Mouse (Mus musculus) erythroblast, embryonic 14.5 days (primary cell): Measurements from ENCODE around the gene Mien1. TPM values are rescaled to one million over a fixed set of nuclear protein-coding genes. Genes with fewer than 3 reads are reported as not detected.

Experiments used
- H3K27me3 ChIP-seq: 2 replicates; pipeline ENCODE4 v1.6.1; 2012; ENCODE audit warnings: inconsistent platforms; ENCODE audit not compliant: control insufficient read depth
- H3K36me3 ChIP-seq: 2 replicates; pipeline ENCODE4 v1.6.1; 2012; ENCODE audit warnings: mild to moderate bottlenecking, inconsistent platforms; ENCODE audit not compliant: control insufficient read depth
- H3K4me1 ChIP-seq: 2 replicates; pipeline ENCODE4 v1.6.1; 2012; ENCODE audit warnings: inconsistent platforms; ENCODE audit not compliant: control insufficient read depth
- H3K4me3 ChIP-seq: replicated peaks from 2 replicates; pipeline ENCODE3; 2012; ENCODE audit warnings: moderate library complexity, mild to moderate bottlenecking, inconsistent platforms
- H3K9me3 ChIP-seq: 2 replicates; pipeline ENCODE4 v1.6.1; 2012; ENCODE audit warnings: low read length, inconsistent platforms, mixed read lengths; ENCODE audit not compliant: control insufficient read depth
- GATA1 ChIP-seq: IDR thresholded peaks from 2 replicates; pipeline ENCODE4 v1.6.1; 2012; ENCODE audit warnings: low read length, inconsistent platforms, mixed read lengths
- TAL1 ChIP-seq: IDR thresholded peaks from 3 replicates; pipeline ENCODE4 v1.6.1; 2012; ENCODE audit warnings: low read length, inconsistent platforms, mixed read lengths
- polyA plus RNA-seq: library from polyadenylated mRNA; stranded (reverse); fragments of >175 nt; gene quantifications from 2 replicates; pipeline ENCODE4 v1.2.3, GENCODE M21; 2012

Gene Mien1
- polyA plus RNA-seq, 1 experiment = 4.4 TPM

DNA sequence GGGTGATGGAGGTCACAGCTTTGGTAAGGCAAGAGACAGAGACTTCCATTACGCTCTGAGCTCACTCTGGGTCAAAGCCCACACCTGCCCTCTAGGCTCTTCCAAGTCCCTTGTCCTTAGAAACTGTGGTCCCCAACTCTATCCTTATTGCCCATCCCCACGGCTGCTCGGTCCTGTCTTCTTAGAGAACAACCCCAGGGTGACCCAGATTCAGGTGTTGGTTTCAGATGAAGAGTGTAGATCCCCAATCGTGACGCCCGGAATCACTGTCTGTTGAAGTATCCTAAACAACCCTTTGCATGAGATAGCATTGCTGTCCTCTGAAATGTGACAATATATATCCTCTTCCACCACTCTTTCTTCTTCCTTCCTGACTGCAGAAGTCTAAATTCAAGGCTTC lies 23.5 kb upstream of the Mien1 start:
- TF ChIP-seq GATA1 (no peak), TAL1 (no peak)
- H3K27me3 ChIP-seq = peaks cover 37% of the 10 kb centered on the region
- H3K9me3 ChIP-seq = no peaks in the 10 kb centered on the region
- H3K36me3 ChIP-seq = no peaks in the 10 kb centered on the region
- H3K4me3 ChIP-seq = no peak overlapping the region
- peaks cover 10% of the 10 kb centered on the region for H3K4me1 ChIP-seq

DNA sequence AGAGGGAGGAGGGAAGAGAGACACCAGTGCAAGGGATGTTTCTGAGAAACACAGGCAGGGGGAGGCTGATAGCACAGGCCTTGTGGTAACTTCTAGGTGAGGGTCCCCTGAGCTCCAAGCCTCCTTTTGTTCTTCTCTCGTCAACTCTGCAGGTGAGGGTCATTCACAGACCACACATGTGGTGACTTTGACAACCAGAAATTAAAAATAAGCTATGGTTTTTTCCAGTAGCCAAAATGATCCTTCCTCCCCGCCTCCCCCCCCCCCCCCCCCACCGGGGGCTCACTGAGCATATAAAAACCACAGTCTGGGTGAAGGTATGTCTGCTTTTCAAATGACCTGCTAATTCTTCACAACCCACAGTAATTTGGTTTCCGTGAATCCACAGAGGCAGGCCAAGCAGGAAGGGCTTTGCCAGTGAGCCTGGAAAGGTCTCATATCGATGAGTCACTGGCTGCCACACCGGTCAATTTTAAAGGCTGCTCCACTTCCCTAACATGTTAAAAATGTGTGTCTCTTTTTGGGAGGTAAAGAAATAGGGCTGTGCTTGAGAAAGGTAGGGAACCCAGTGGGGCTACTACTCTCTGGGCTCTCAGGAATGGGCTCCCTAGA lies 22.4 kb upstream of the Mien1 start:
- H3K27me3 ChIP-seq = peaks cover 41% of the 10 kb centered on the region

DNA sequence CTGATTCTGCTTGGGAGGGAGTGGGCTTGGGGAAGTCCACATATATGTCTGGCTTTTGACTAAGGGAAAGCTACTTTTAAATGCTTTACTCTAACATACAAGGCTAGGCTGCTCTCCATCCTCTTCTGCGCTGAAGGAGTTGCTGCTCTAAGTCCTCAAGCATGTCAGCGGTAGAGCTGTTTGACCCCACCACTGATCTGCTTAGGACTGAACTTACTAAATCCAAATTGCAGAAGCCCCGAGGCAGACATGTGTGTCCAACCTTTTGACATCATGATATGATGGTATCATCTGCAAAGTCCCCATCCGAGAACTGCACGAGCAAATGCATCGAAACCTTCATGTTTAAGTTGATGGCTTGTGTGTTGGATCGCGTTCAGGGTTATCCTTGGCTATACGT lies 21.1 kb upstream of the Mien1 start:
- no peak overlapping the region for H3K4me3 ChIP-seq
- peaks cover 2% of the 10 kb centered on the region; the same call in 1 of the 2 replicates for H3K36me3 ChIP-seq
- TF ChIP-seq GATA1 (no peak), TAL1 (no peak)
- peaks cover 13% of the 10 kb centered on the region for H3K4me1 ChIP-seq
- peaks cover 46% of the 10 kb centered on the region for H3K27me3 ChIP-seq
- H3K9me3 ChIP-seq = no peaks in the 10 kb centered on the region

More for the DNA sequence above, 22.4 kb upstream of the Mien1 start:
- Histone ChIP-seq H3K9me3 (no peaks in the 10 kb centered on the region), H3K36me3 (no peaks in the 10 kb centered on the region), H3K4me3 (no peak overlapping the region), H3K4me1 (peaks cover 13% of the 10 kb centered on the region)
- TF ChIP-seq GATA1 = no peak
- TF ChIP-seq TAL1 = no peak

DNA sequence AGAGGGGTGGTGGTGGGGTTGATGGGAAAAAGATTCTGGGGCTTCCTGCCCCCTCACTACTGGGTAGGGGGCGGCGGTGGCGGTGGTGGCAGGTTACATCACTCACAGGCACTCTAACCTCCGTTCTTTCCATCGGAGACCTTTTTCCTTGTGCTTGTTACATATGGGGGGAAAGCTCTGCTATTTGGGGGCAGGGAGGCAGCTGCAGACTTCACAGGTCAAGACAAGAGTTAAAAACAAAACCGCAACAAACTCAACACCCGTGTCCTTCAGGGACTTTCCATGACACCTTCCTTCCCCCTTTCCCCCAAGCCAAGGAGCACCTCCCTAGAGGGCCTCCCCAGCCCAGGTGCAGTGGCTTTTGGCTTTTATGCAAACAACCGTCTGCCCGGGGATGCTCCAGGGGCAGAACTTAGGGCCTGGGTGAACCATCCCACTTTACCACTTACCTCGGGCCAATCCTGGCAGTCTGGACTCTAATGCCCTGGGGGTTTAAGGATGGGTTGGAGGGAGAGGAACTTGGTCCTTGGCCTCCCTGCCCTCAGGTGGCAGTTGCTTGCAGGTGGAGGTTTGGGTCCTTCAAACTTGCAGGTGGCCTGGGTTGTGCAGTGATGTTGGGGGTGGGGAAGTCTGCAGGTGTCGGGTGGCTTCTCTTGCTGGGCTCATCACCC lies 20.4 kb upstream of the Mien1 start:
- Histone ChIP-seq H3K9me3 (no peaks in the 10 kb centered on the region), H3K4me1 (peaks cover 13% of the 10 kb centered on the region), H3K36me3 (peaks cover 4% of the 10 kb centered on the region; the same call in 1 of the 2 replicates), H3K4me3 (no peak overlapping the region), H3K27me3 (peaks cover 46% of the 10 kb centered on the region)
- TF ChIP-seq GATA1 (no peak), TAL1 (no peak)

DNA sequence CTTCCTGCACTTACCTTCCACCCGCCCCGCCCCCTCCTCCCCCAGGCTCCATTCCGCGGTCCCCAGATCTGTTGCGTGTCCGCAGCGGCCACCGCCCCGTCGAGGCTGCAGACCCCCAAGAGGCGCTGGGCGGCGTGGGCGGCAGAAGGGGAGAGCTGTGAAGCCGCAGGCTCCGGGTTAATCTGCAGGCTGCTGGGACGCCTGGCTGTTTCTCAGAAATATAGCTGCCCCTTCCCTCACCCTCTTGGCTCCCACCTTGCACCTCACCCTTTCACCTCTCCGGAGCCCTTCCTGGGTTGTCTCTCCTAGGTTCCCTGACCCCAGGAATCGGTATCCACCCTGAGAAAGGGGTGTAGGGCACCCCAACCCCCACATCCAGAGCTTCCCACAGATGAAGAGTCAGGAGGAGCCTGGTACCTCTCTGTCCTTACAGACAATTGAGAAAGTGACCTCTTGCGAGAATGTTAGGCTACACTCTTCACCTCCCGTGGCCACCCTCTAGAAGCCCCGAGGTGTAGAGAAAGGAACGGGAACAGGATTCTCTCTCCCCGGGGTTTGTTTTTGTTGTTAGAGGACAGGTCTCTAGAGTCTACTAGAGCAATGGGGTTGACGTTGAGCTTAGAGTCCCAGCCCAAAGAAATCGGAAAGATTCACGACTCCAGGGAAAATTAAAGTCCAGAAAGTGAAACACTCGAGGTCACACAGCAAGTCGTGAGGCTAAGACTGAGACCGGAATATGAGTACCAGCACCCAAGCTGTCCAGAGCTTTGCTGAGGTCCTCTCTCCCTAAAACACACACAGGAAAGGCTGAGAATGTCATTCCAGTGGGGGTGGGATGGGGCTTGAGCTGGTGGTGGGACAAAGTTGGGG lies 19.6 kb upstream of the Mien1 start:
- Histone ChIP-seq H3K4me1 (peaks cover 13% of the 10 kb centered on the region), H3K9me3 (no peaks in the 10 kb centered on the region), H3K27me3 (peaks cover 46% of the 10 kb centered on the region), H3K36me3 (peaks cover 6% of the 10 kb centered on the region; the same call in 1 of the 2 replicates), H3K4me3 (peak overlapping the region; percentile 64)
- no peak for TF ChIP-seq TAL1
- TF ChIP-seq GATA1 = no peak

DNA sequence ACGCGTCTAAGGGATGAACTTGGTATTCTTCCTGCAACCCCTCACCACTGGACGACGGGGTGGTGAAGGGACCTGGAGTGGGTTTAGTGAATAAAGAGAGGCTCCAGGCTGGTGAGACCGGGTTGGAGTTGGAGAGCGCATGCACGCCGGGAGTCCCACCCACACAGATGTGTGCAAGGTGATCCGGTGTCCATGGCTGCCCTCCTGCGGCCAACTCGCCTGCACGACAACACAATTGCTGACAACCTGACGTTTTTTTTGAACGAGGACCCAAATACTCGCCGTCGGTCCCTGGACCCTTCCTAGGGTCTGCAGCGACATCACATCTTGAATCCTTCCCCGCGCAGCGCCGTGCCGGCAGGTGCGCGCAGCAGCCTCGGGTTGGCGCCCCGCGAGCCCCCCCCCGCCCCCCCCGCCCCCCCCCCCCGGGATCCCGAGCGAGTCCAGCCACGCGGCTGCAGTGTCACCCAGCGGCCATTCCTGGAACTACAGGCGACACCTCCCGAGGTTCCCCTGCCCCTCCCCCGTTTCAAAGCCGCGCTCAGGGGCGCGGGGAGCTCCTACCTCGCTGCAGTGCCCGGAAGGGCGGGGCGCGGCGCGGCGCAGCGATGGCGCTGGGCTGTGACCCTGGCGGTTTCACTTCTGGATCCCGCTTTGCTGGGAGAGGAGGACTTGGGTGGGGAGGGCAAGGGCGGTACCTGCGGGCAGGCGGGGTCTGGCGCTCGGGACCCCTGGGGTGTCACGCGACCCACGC lies 18.8 kb upstream of the Mien1 start:
- H3K27me3 ChIP-seq = peaks cover 46% of the 10 kb centered on the region

DNA sequence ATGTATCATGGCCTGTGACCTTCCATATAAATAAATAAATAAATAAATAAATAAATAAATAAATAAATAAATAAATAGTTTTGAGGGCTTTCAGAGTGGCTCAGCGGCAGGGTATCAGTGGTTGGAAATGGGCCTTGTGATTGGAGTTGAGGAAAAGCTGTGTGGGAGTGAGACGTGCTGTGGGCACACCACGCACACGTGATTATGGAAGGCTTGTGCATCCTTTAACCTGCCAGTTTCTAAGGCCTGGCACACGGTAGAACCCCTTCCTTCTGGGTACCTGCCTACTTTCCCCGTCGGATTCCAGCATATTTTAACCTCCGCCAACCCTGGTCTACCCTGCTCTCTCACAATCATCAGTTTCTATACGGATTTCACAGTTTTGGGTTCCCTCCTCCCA lies 18.2 kb upstream of the Mien1 start:
- H3K27me3 ChIP-seq = peaks cover 46% of the 10 kb centered on the region
- TF ChIP-seq TAL1 (no peak), GATA1 (no peak)

More for the DNA sequence above, 18.8 kb upstream of the Mien1 start:
- peaks cover 9% of the 10 kb centered on the region; the same call in 1 of the 2 replicates for H3K36me3 ChIP-seq
- peak overlapping the region; percentile 64 for H3K4me3 ChIP-seq
- peaks cover 13% of the 10 kb centered on the region for H3K4me1 ChIP-seq
- TF ChIP-seq GATA1 (no peak), TAL1 (no peak)
- H3K9me3 ChIP-seq = no peaks in the 10 kb centered on the region

DNA sequence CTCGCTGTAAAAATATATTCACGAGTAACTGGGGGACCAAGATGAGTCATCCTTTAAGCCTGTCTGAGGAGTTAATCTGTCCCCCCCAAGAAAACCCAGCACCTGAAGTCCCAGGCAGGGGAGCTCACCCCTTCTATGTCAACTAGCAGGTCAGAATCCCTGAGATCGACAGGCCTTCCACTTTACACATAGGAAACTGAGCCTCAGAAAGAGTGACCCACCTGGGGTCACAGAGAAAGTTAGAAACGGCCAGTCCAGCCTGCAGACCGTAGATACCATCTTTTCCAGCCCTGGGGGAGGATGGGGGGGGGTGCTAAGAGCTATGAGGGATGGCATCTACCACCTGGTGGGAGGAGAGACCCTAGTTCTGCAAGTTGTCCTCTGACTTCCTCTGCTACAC lies 17.8 kb upstream of the Mien1 start:
- Histone ChIP-seq H3K27me3 (peaks cover 44% of the 10 kb centered on the region), H3K4me1 (peaks cover 13% of the 10 kb centered on the region), H3K9me3 (no peaks in the 10 kb centered on the region), H3K4me3 (no peak overlapping the region), H3K36me3 (peaks cover 9% of the 10 kb centered on the region; the same call in 1 of the 2 replicates)
- TF ChIP-seq TAL1 (no peak), GATA1 (no peak)

More for the DNA sequence above, 18.2 kb upstream of the Mien1 start:
- H3K4me1 ChIP-seq = peaks cover 13% of the 10 kb centered on the region
- H3K9me3 ChIP-seq = no peaks in the 10 kb centered on the region
- peaks cover 9% of the 10 kb centered on the region; the same call in 1 of the 2 replicates for H3K36me3 ChIP-seq
- peak overlapping the region; percentile 64 for H3K4me3 ChIP-seq

DNA sequence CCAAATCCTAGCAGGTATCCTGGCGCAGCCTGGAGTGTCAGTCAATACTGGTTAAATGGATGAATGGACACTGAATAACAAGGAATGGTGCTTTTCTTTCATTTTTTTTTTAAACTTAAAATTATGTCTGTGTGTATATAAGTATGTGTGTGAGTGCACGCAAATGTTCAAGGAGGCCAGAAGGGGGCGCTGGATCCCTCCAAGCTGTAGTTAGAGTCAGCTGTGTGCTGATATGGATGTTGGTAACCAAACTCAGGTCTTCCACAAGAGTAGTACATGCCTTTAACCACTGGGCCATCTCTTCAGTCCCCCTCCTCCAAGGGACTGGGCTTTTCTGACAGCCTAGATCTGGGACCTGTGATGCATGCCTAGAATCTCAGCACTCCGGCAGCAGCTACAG lies 16.7 kb upstream of the Mien1 start:
- Histone ChIP-seq H3K27me3 (peaks cover 41% of the 10 kb centered on the region), H3K9me3 (no peaks in the 10 kb centered on the region), H3K4me3 (no peak overlapping the region), H3K4me1 (peaks cover 13% of the 10 kb centered on the region), H3K36me3 (peaks cover 16% of the 10 kb centered on the region; the same call in 1 of the 2 replicates)
- TF ChIP-seq GATA1 = no peak
- TF ChIP-seq TAL1 = no peak
